Mouse (Mus musculus) spleen, adult 2 months (tissue): ENCODE results near the gene Robo2.

ENCODE experiments used
- CTCF ChIP-seq: fragments of 200-500 bp; IDR thresholded peaks from 2 replicates; pipeline ENCODE4 v1.5.1; 2011; ENCODE audit warnings: mild to moderate bottlenecking, inconsistent platforms; ENCODE audit not compliant: insufficient read depth, insufficient read length, insufficient replicate concordance; ENCODE audit errors: extremely low read depth
- POLR2A ChIP-seq: fragments of 200-500 bp; IDR thresholded peaks from 2 replicates; pipeline ENCODE4 v1.6.1; 2011; ENCODE audit warnings: low read depth, low read length, inconsistent platforms

DNA sequence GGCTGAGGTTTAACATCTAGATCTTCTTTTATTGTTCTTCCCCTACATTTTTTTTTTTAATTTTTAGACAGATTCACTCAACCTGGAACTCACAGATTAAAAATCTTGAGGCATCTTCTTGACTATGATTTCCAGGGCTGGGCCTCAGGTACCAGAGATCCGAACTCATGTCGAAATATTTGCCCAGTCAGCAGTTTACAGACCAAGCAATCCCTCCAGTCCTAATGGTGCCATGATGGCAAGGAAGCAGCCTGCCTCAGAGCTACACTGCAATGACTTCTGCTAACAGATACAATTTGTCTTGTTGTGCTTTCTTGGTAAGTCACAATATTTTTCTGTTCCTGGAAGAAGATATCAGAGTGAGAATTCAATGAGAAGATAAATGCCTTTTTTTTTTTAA is 327.4 kb downstream of the Robo2 start:
- TF ChIP-seq POLR2A (no peak), CTCF (no peak)
